Mouse (Mus musculus): ENCODE results near the gene Pip5k1c.

The Pip5k1c gene

DNA sequence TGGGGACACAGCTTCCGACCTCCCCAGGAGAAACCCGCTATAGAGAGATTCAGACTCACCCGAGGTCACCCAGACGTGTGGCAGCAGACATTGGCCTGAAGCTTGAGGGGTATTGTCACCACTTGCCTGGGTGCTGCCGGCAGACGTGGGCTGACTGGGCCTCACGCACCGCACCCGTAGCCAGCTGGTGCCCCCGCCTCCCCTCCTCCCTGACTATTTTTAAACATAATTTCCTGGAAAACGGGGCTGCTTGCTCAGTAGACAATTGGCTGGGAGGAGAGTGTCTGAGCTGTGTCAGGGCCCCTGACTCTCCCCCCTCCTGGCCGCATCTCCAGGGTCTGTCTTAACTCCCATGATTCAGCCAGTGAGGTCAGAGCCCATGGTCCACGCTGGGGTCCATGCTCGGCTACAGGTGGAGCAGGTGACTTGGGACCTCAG is 10.0 kb downstream of the Pip5k1c start:
- no peak for DNase-seq (ENCODE audit: low spot score)

DNA sequence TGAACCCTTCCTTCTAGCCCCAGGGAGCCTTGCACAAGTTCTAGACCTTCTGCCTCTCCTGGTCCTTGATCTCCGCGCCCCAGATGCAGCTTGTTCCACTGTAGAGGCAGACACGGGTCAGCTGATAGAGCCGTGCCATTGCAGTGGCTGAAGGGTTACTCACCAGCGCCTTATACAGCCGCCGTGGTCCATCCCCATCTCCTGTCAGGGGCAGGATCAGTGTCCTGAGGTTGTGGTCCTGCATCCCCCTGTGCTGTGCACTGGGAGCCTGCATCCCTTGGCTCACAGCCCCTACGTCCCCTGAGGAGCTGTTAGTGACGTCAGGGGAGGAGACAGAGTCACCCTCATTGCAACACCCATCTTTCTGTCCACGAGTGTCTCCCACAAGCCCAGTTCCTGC is 10.5 kb downstream of the Pip5k1c start:
- no peak for DNase-seq (ENCODE audit: low spot score)

DNA sequence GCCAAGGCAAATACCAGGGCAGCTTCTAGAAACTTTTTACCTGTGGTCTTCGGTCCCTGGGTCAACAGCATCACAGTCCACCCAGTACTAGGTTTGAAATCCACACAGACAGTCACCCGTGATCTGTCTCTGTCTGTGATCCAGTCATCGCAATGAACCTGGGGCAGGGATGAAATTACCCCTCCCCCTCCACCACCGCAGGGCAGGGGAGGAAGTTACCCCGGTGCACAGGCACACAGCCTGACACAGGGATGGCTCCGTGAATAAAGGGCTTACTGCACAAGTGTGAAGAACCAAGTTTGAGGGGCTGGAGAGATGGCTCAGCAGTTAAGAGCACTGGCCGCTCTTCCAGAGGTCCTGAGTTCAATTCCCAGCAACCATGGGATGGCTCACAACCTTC is 11.0 kb downstream of the Pip5k1c start:
- DNase-seq (ENCODE audit: low spot score) = peak; percentile 64

DNA sequence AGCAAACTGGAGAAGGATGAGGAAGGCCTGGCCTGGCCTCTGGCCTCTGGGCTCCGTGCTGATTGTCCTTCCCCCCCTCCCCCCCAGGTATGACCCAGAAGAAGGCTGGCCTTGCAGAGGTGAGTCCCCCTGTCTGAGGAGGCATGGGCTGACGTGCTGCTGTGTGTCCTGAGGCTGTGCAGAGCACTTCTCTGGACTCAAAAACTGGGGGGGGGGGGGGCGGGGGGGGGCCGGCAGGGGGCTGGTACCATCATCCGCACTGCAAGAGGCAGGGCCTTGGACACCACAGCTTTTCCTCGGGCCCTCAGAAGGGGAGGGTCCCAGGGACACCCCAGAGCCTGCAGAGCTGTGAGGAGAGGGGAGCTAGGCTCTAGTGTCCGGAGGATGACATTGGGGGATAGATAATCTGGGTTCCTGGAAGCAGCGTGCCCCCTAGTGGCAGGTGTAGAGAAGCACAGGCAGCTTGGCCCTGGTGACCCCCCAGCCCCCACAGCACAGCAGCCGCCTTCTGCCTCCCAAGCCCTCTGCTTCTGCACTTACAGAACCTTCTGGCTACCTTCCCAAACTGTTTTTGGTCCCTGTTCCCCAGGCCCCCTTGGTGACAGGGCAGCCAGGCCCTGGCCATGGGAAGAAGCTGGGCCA is 12.0 kb downstream of the Pip5k1c start:
- peak; percentile 65 for DNase-seq (ENCODE audit: low spot score)

DNA sequence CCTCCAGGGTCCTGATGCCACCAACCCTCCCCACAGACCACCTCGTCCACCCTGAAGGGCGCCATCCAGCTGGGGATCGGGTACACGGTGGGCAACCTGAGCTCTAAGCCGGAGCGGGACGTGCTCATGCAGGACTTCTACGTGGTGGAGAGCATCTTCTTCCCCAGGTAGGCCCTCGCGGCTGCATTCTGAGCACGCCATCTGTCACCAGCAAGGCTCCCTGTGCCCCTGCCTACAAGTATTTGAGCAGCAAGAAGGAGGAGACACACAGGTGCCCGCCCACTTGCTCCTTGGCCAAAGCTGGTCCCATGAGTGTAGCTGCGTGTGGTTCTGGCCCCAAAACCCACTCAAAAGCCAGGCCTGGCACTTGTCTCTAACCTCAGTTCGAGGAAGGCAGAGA is 12.9 kb downstream of the Pip5k1c start:
- no peak for DNase-seq (ENCODE audit: low spot score)

DNA sequence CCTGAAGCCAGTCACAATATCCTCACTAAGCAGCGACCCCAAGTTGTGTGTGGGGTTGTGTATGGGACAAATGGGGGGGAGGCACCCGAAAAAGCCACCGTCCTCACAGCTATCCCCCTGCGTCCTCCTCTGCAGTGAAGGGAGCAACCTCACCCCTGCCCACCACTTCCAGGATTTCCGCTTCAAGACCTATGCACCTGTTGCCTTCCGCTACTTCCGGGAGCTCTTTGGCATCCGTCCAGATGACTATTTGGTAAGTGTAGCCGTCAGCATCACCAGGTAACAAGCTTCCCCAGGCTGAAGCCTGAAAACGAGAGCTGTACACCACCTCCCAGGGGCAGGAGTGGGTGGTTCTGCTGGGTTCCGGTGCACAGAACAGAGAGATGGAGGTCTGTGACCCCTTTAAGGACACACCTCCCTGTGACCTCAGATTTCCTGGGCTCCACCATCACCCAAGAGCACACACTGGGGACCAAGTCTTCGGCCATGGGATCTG is 13.5 kb downstream of the Pip5k1c start:
- no peak for DNase-seq (ENCODE audit: low spot score)

DNA sequence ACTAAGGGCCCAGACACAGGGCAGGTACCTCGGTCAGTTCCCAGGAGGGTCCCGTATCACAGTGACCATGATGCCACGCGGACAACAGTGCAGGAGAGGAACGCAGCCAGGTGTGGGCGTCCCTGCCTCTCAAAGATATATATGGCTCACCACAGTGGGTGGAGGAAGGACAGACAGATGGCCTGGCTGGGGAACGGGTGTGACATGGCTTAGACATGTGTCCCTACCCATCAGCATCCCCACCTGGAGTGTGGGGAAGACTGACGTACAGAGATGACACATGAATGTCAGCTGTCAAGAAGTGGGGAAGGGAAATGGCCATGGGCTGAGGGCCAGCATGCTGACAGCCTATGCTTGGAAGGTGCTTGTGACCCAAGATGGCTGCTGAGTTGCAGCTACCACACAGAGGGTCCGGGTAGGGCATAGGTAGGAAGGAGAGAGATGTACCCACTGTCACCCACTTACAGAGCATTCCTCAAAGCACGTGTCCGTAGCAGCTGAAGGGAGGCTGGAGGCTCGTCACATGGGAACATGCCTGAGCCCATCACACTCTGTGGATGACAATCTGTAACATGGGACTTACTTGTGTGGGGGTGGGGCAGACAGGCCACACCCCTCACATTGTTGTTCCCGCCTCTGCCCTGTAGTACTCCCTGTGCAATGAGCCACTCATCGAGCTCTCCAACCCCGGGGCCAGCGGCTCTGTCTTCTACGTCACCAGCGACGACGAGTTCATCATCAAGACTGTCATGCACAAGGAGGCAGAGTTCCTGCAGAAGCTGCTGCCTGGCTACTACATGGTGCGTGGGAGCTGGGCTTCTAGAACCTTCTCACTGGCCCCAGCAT is 14.3 kb downstream of the Pip5k1c start:
- no peak for DNase-seq (ENCODE audit: low spot score)

DNA sequence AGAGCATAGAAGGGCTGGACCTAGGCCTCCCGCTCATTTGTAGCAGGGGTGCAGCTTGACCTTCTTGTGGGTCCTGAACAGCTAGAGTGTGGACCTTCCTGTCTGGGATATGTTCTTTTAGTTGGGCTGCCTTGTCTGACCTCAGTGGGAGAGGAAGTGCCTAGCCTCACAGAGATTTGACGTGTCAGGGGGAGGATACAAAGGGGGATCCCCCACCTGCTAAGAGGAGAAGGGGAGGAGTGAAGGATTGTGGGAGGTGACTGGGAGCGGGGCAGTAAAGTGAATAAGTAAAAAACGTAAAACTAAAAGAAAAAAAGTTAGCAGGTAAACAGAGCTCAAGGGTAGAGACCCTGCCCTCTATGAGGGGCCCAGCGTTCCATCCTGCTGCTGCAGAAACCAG is 16.8 kb downstream of the Pip5k1c start:
- no peak for DNase-seq (ENCODE audit: low spot score)

DNA sequence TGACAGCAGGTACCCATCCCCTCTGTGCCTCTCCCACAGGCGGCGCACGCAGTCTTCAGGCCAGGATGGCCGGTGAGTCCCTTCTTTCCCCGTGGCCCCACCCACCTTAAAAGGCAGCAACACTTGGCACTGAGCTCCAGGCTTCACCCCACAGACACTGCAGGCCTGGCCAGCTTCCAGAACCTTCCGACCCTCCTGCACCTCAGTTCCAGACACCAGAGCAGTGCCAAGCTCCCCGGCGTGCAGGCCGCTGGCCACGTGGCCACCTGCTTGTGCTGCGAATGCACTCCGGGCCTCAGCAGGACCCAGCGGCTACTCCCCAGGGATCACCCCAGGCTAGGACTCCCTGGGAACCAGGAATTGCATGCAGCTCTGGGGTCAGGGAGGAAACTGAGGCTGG is 20.8 kb downstream of the Pip5k1c start:
- DNase-seq (ENCODE audit: low spot score) = no peak

DNA sequence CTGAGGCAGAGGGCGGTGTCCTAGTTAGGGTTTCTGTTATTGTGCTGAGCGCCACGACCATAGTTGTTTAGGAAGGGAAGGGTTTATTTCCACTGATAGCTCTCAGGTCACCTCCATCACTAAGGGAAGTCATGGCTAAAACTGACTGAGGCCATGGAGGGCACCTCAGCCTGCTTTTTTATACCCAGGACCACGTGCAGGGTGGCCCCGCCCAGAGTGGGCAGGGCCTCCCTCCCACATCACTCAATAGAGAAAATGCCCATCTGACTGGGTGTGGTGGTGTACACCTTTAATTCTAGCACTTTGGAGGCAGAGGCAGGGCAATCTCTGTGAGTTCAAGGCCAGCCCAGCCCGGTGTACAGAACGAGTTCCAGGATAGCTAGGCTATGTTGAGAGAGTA is 21.4 kb downstream of the Pip5k1c start:
- no peak for DNase-seq (ENCODE audit: low spot score)

DNA sequence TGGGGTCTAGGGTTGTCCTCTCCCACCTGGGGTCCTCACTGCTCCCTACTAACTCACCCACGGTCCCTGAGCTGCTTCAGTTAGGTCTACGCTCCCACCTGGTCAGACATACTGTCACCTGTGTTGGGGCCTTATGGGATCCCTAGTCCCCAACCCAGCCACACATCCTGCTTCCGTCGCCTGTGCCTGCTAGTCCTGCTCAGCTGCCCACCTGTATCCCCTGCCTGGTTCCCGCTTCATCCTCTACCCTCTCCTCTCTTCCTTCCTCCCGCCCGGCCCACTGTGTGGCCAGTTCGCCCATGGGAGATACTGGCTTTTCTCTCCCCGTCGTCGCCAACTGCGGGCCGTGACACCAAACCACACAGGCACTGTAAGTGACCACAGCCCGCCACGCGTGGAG is 22.8 kb downstream of the Pip5k1c start:
- no peak for DNase-seq (ENCODE audit: low spot score)

DNA sequence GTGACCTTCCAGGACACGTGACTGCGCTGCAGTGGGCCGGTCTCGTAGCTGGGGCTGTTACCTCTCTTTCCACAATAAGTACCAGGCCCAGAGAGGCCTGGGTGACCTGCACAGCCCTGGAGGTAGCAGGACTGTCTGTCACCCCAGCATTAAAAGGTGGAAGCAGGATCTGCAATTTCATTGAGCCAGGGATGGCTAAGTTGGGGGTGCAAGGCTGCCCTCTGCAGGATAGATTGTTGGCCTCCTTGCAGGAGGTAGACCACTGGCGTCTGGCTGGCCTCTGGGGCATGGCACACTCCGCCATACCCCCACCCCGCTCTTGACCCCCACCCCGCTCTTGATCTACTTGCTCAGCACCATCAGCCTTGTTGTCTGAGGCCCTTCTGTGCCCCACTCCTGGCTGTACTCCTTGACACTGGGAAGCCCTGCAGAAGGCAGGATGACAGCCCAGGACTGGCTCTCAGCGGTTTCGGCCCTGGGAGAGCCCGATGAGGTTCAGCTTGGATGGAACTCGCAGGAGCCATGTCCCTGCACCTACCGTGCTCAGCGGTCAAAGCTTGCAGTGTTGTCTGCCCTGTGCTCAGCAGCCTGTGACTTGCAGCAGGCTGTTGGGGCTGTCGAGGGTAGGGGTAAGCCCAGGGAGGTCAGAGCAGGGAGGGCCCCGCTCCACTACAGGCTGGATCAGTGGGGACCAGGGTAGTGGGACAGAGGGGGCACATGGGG is 23.7 kb downstream of the Pip5k1c start:
- no peak for DNase-seq (ENCODE audit: low spot score)

DNA sequence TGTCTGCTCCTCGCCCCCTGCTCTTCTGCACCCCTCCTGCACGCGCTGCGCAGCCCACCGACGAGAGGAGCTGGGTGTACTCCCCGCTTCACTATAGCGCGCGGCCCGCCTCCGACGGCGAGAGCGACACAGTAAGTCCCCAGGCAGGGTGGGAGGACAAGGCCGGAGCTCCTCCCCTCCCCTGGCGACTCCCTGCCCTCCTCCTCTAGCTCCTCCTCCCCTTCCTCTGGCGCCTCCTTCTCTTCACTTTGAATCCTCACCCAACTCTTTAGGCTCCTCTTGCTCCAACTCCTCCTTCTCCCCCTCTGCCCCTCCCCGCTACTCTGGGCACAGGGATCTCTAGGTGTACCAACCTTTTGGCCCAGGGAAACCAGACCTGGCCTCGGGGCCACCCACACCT is 24.5 kb downstream of the Pip5k1c start:
- DNase-seq (ENCODE audit: low spot score) = no peak

DNA sequence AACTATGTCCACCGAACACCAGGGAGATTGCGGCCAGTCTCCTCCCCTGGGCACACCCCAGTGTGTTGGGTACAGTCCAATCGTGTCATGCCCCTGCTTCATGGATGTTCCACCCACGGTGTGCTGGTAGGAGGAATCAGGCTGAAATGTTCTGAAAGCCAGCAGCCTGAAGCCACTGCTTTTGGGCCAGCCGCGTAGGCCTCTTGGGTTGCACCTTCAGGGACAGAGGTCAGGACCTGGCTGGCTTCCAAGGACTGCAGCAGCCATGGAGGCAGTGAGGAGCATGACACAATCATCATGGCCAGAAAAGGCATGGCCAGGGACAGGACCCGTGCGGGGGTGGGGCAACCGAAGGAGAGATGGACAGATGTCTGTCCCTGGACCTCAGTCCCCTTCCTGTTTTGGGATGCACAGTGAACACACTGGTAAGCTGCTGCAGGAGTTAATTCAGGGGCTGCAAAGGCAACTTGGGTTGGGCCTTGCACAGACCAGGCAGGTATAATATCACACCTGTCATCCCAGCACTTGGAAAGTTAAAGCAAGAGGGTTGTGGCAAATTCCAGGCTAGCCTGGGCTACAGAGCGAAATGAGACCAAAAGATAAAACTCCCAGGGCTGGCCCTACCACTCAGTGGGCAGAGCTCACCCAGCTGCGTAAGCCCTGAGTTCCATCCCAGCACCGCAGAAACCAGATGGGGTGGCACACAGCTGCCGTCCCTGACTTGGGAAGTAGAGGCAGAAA is 26.0 kb downstream of the Pip5k1c start:
- DNase-seq (ENCODE audit: low spot score) = no peak

DNA sequence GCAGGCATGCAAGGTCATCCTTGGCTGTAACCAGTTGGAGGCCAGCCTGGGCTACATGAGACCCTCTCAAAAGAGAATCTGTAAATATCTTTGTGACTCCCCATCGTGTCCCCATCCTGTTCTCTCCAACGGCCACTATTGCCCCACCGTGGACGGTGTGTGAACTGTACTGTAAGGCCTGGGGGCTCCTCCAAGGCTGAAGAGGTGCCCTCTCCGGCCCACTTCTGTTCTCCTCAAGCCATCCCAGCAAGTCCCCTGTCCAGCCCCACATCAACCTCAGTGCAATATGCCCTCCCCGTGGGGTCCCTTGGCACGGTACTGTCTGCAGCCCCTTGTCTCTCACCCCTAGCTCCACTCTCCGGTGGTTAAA is 26.6 kb downstream of the Pip5k1c start:
- no peak for DNase-seq (ENCODE audit: low spot score)

DNA sequence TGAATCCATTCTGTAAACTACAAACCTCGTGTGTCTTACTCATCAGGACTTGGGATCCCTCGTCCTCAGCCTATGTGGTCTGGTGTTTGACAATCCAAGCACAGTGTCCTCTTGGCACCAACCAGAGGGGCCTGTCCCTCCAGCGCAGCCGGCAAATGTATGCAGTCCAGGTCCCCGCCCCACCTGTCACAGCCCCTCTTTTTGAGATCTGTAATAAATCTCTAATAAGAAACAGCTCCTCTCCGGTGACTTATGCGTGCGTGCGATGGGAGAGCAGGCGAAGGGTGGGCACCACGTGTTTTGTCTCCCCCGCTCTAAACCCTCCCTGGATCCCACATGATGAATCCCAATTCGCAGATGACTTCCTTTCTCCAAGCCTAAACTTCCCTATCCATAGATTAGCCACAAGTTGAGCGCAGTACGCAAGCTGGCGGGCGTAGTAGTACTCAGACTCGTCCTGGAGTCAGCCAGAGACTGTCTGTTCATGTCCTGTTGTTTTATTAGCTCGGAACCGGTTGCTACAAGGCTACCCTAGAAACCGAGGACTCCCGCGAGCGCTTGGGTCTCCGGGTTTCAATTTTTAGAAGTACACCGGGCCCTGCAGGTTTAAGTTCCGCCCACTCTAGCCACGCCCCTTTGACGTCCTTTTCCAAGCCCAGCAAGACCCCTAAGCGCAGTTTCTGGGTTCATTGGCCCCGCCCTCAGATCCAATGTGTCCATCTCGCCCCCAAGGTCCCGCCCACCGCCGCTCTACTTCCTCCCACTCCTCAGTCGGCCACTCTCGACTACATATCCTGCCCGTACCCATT is 27.2 kb downstream of the Pip5k1c start:
- no peak for DNase-seq (ENCODE audit: low spot score)

DNA sequence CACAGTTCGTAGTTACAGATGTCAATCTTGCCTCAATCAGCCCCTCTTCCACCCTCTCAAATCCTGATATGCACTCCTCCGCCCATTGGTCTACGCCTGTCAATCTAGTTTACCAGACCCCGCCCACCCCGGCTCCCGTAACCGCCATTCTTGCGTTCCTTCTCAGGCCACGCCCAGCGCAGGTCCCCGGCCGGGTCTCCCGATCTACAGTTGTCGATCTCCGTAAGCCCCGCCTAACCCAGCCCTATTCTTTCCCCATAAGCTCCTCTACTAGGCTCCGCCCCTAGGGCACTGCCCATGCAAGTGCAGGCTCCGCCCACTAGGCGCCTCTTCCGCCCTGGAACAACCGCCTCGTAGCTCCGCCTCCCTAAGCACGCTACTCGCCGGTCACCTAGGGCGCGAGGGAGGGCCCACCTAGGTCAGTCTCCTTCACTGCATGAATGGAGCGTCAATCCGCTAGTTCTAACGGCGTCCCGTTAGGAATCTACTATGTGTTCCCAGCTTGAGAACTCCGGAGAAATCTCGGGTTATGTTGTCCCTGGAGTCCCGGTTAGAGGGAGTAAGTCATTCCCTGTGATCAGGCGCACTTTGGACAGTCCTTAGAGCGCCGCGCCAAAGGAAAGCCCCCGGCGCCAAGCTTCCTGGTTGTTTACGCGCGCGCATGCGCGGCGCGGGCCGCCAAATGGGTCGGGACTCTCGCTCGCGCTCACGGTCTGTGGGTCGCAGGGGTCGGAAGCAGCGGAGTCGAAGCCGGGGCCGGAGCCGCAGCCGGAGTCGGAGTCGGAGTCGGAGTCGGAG is 28.0 kb downstream of the Pip5k1c start, which contains the start of gene Cactin:
Gene Cactin (plus strand): TSS at position 554 of the 798 bp plus-strand sequence.
- peak; percentile 100 for DNase-seq (ENCODE audit: low spot score)

DNA sequence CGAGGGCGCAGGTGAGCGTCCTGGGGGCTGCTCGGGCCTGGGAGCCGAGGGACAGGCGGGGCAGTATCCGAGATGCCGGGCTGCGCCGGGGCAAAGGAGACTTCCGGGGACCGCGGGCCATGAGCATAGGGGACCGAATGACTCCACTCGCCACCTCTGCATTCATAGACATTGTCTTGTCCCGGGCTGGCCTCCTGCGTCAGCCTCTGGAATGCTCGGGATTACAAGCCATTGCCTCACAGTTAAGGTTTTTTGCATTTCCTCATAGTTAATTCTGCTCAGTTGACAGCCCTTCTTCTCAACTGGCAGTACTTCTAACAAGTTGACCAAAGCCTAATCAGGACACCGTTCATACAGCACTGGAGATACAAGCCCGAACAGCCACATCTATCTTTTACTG is 28.7 kb downstream of the Pip5k1c start:
- no peak for DNase-seq (ENCODE audit: low spot score)

DNA sequence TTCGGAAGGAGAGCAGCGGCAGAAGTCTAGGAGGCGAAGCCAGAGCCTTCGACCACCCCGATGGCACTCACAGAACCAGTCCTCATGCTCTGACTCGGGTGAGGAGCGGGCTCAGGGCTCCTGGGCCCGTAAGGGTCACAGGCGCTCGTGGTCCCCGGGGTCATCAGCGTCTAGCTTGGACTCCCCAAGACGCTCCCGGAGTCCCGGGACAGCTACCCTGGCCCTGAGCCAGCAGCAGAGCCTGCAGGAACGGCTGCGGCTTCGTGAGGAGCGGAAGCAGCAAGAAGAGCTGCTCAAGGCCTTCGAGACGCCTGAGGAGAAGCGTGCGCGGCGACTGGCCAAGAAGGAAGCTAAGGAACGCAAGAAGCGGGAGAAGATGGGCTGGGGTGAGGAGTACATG is 29.7 kb downstream of the Pip5k1c start:
- no peak for DNase-seq (ENCODE audit: low spot score)

DNA sequence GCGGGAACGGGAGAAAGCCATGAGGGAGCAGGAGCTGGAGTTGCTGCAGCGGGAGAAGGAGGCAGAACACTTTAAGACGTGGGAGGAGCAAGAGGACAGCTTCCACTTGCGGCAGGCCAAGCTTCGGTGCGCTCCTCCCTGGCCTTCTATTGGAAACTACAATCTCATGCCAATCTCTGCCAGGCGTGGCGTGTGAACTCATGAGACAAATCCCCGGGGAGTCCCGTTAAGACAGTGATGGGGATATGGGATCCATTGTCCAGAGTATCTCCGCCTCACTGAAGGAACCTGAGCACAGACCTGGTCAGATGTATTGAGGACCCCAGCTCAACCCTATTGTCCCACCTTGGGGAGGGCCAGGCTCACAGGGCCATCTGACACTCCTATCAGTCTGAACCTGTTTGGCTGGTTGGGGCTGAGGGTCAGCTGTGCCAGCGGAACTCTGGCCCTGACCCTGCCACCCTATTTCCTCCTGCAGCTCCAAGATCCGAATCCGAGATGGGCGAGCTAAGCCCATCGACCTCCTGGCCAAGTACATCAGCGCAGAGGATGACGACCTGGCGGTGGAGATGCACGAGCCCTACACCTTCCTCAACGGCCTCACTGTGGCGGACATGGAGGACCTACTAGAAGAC is 30.5 kb downstream of the Pip5k1c start:
- DNase-seq (ENCODE audit: low spot score) = no peak

Measured in T-cell, adult 2 months (primary cell).